Mouse (Mus musculus): ENCODE measurements around the gene Neb.

Neb gene

GRCm38 (mm10) chr2:52306635-52307034, 71.6 kb downstream of the Neb start:
- no peak for DNase-seq (ENCODE audit: low spot score)

GRCm38 (mm10) chr2:52304554-52304953, 73.7 kb downstream of the Neb start:
- no peak for DNase-seq (ENCODE audit: low spot score)

DNA sequence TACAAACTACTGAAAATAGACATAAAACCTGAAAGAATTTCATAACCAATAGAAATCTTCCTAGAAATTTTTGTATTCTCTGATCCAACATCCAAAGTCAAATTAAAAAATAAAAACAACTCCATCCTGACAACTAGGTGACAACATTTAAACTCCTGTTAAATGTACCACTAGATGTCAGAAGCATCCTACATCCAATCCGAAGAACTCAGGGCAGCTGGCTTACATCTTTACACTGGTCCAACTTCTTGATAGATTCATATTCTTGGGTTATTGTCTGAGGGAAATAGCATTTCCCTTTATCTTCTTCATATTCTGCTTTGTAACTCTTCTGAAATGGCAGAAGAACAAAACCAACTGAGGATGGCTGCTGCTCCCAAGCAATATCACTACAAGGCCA, 74.9 kb downstream of the Neb start:
- DNase-seq (ENCODE audit: low spot score) = no peak

DNA sequence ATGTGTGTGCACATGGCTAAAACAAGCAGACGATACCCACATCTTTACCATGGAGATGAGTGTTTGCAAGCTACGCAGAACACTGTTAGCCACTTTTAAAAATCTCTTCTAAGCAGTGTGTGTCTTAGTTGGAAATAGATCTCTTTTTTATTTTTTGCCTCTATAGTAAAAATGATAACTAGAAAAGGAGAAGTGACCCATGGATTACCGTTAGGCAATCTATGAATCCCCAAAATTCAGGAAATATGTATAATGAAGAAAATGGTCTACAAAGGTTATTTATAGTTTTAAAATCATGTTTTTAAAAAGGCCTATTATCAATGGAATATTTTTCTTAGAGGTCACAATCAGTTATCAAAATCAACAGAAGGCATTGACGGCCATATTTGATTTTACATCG, 80.3 kb downstream of the Neb start:
- DNase-seq (ENCODE audit: low spot score) = no peak

- no peak for DNase-seq (ENCODE audit: low spot score)
Measured at GRCm38 (mm10) chr2:52296779-52297178, 81.5 kb downstream of the Neb start.

- DNase-seq (ENCODE audit: low spot score) = no peak
Measured at GRCm38 (mm10) chr2:52287436-52287835, 90.8 kb downstream of the Neb start.

DNA sequence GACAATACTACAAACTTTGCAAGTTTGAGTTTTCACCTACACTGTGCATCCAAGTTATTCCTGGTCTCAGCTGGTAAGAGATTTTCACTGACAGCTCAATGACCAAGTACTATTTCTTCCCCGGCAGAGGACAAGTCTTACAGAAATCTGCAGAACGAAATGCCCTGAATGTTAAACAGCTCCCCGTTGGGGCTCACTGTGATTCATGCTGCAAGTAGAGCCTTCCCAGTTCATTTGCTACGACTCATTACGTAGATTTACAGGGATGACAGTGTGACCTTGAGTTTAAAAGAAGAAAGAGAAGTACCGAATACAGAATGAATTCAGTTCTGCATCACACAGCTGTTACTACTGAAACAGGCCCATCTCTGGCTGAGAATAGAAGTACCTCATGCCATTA, 91.9 kb downstream of the Neb start:
- no peak for DNase-seq (ENCODE audit: low spot score)

GRCm38 (mm10) chr2:52272146-52272545, 106.1 kb downstream of the Neb start:
- DNase-seq (ENCODE audit: low spot score) = no peak

GRCm38 (mm10) chr2:52270911-52271310, 107.4 kb downstream of the Neb start:
- DNase-seq (ENCODE audit: low spot score) = no peak

- DNase-seq (ENCODE audit: low spot score) = peak; percentile 43
Measured at GRCm38 (mm10) chr2:52262149-52262548, 116.1 kb downstream of the Neb start.

- DNase-seq (ENCODE audit: low spot score) = no peak
Measured at GRCm38 (mm10) chr2:52252037-52252436, 126.2 kb downstream of the Neb start.

DNA sequence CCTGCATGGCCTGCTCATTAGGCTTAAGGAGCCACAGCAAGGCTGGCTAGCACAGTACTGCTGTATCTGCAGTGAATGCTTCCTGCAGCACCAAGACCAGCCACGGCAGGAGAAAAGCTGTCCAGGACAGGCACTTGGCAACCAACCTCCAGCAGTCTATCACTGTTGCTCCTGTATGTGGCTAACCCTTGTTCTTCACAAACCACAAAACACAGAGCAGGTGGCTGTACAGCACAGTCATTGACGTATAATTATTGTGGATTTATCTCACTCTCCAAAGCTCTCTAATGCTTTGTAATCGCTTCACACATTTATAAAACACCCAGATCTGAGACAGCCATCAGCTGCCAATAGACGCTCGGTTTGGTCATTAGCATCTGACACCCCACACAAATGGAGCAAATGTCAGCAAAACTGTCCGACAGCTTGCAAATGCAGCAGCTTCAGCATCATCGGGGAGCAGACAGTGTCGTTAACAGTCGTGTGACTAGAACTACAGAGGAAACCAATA, 129.9 kb downstream of the Neb start:
- DNase-seq (ENCODE audit: low spot score) = no peak

DNA sequence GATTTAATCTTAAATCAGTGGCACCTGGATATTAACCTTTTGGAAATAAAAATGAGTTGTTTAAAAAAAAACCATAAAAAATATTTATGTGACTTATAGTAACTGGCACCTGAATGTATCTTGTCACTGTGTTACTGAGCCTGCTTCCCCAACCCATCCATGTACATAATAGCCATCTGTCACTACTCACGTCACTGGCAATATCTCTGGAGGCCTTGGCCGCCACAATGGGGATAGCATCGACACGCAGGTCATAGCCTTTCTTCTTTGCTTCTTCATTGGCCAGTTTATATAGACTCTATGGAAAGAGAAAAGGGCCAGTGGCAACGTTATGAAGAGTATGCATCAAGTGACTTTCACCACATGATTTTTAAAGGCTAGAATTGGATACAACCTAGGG, 133.2 kb downstream of the Neb start:
- DNase-seq (ENCODE audit: low spot score) = no peak

DNA sequence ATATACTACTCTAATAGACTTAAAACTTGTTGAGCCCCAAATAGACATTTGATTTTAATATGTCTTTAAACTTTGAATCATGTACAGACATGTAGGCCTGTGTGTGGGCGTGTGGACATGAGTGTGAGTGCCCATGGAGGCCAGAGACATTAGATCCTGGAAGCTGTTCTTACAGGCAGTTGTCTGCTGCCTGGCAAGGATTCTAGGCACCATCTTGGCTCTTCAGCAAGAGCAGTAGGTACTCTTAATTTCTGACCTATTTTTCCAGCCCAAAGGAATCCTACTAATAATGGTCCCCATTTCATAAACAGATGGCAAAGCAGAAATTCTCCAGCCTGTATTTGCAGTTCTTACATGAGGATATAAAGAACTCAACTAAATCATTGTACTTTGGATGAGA, 135.6 kb downstream of the Neb start:
- no peak for DNase-seq (ENCODE audit: low spot score)

- DNase-seq (ENCODE audit: low spot score) = no peak
Measured at GRCm38 (mm10) chr2:52237892-52238291, 140.4 kb downstream of the Neb start.

GRCm38 (mm10) chr2:52227584-52227983, 150.7 kb downstream of the Neb start:
- peak; percentile 14 for DNase-seq (ENCODE audit: low spot score)

GRCm38 (mm10) chr2:52224366-52224765, 153.9 kb downstream of the Neb start:
- DNase-seq (ENCODE audit: low spot score) = no peak

DNA sequence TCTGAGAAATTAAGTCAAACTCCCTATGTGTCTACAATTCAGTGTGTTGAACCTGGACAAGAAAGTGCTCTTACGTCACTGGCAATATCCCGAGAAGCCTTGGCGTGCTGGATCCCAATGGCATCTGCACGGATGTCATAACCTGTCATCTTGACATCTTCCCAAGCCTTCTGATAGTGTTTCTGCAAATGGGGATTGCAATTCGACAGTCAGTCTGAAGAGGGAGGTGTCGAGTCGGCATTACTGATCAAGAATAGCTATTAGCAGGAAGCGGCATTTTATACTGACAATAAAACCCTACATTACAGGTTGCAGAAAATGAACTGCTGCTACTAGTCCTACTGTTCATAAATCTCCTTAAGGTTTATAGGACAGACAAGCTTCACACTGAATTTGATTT, 158.2 kb downstream of the Neb start:
- peak; percentile 11 for DNase-seq (ENCODE audit: low spot score)

DNA sequence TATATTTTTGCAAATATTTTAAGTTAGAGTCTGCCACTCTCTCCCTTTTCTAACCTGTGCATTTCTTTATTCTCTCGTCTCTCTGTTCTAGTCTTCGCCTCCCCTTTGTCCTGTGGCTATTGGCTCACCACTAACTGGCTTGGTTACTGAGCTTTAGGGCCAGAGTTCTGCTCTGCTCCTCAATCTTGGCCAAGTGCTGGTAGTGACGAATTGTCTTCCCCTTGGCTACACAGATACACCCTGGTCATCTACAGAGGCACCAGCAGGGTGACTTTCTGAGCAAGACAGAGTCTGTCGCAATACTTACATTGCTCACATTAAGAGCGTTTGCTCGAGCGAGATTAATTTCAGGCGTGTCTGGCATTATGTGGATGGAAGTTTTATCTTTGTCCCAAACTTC, 162.3 kb downstream of the Neb start:
- no peak for DNase-seq (ENCODE audit: low spot score)

- DNase-seq (ENCODE audit: low spot score) = no peak
Measured at GRCm38 (mm10) chr2:52212561-52212961, 165.7 kb downstream of the Neb start.

- no peak for DNase-seq (ENCODE audit: low spot score)
Measured at GRCm38 (mm10) chr2:52211358-52211899, 166.8 kb downstream of the Neb start.

DNA sequence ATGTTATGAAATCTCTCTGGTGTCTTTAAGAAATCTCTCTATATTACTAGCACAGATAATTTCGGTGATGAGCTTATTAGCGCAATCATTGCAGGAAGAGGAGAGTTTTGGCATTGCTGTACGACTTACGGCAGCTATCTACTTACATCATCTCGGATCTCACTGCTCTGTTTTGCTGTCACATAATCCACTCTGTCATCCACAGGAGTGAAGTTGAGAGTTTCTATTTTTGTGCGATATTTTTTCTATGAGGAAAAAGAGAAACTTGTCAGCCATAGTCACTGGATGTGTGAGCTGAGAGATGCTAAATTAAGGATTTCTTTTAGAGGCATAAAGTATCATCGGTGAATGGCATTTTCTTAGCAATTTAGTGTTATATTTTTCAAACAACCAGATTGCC, 167.6 kb downstream of the Neb start:
- DNase-seq (ENCODE audit: low spot score) = no peak

DNA sequence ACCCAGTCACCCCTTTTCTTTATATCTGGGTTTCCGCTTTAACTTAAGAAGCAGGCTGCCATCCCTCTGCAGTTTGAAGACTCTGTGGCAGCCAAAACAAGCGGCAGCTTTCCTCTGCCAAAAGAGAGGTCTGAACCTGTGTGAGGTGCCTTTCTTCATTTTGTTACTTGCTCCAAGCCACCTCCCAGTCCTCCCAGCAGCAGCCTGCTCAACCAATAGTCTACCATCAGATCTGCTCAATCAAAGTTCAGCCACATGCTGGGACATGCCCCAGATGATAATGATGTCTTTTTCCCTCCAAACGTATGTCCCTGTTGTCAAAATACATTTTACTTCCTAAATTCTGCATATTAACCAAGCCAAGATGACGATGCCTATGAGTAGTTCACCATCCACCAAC, 173.3 kb downstream of the Neb start:
- DNase-seq (ENCODE audit: low spot score) = no peak

DNA sequence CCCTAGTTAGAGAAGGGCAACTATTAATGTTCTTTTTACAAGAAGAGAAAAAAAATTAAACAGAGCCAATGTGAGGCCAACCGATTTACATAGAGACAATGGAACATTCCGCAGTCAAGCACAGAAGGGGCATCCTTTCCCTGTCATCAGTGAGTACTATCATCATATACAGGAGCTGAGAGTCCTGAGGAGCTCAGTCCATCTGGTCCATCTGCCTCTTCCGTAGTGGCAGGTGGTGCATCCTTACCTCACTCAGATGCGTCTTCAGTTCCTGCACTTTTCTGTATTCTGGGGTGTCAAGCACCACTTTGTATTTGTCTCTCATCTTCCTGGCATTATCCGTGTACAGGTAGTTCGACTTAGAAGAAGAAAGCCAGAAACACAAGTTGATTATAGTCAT, 184.6 kb downstream of the Neb start:
- no peak for DNase-seq (ENCODE audit: low spot score)

- DNase-seq (ENCODE audit: low spot score) = no peak
Measured at GRCm38 (mm10) chr2:52179678-52180077, 198.6 kb downstream of the Neb start.
